Mouse (Mus musculus) heart, postnatal 0 days (tissue): ENCODE measurements around the gene Plcb4. TPM values are rescaled to one million over a fixed set of nuclear protein-coding genes. Genes with fewer than 3 reads are reported as not detected.

Experiments
- ATAC-seq: fragments of 200-750 bp; cut with Nextera tagmentation; 2 replicates; pipeline ENCODE4 v1.8.0; 2017; ENCODE audit warnings: low read depth, moderate number of reproducible peaks, moderate library complexity; ENCODE audit not compliant: insufficient read depth
- DNase-seq: peaks from one replicate; pipeline ENCODE4 v3.0.0-alpha.2; 2016; ENCODE audit warnings: low spot score
- H3K27ac ChIP-seq: fragments of 300-500 bp; sonication (generic); 2 replicates; pipeline ENCODE4 v1.5.1; 2014; ENCODE audit warnings: low read depth, mild to moderate bottlenecking
- H3K27me3 ChIP-seq: fragments of 300-500 bp; sonication (generic); 2 replicates; pipeline ENCODE4 v1.6.1; 2014; ENCODE audit warnings: low read length, mixed read lengths; ENCODE audit not compliant: control insufficient read depth, insufficient read depth
- H3K36me3 ChIP-seq: fragments of 300-500 bp; sonication (generic); replicated peaks from 2 replicates; pipeline ENCODE4 v1.6.1; 2014; ENCODE audit warnings: low read length, mixed read lengths; ENCODE audit not compliant: control insufficient read depth, insufficient read depth
- H3K4me1 ChIP-seq: fragments of 300-500 bp; sonication (generic); 2 replicates; pipeline ENCODE4 v1.6.1; 2014; ENCODE audit warnings: antibody characterized with exemption; ENCODE audit not compliant: control insufficient read depth, insufficient read depth
- H3K4me2 ChIP-seq: fragments of 300-500 bp; sonication (generic); 2 replicates; pipeline ENCODE4 v1.6.1; 2014; ENCODE audit warnings: low read depth, mild to moderate bottlenecking, low read length, moderate library complexity
- H3K4me3 ChIP-seq: fragments of 300-500 bp; sonication (generic); 2 replicates; pipeline ENCODE4 v1.5.1; 2014; ENCODE audit warnings: low read depth, low read length
- H3K9ac ChIP-seq: fragments of 300-500 bp; sonication (generic); replicated peaks from 2 replicates; pipeline ENCODE4 v1.6.1; 2014; ENCODE audit warnings: low read depth, low read length, mixed read lengths
- H3K9me3 ChIP-seq: fragments of 300-500 bp; sonication (generic); replicated peaks from 2 replicates; pipeline ENCODE4 v1.6.1; 2016; ENCODE audit warnings: low read length; ENCODE audit not compliant: control insufficient read depth
- CTCF ChIP-seq: IDR thresholded peaks from 2 replicates; pipeline ENCODE4 v1.5.1; 2016; ENCODE audit warnings: antibody characterized with exemption, control low read depth, low read depth
- EP300 ChIP-seq: IDR thresholded peaks from 2 replicates; pipeline ENCODE4 v1.6.1; 2016; ENCODE audit warnings: antibody characterized with exemption, low read depth
- WGBS: fragments of 180-500 bp; shearing (Covaris S2); extraction: QIAGEN DNeasy Blood & Tissue Kit; methylation state at CpG from one replicate; pipeline ENCODE4 v1.1.7; 2014; 5-methylcytosine and 5-hydroxymethylcytosine counted together
- polyA plus RNA-seq: library from polyadenylated mRNA; unstranded; fragments of >200 nt; fragmentation: Nextera tagmentation; extraction: Ambion mirVana; gene quantifications from 2 replicates; pipeline ENCODE4 v1.2.1, GENCODE M21; 2015
- total RNA-seq: library from RNA; depleted of rRNA; stranded (reverse); fragments of >200 nt; gene quantifications from 2 replicates; pipeline ENCODE4 v1.2.3, GENCODE M21; 2014; ENCODE audit warnings: low replicate concordance

Gene Plcb4
- total and polyA plus RNA-seq, 2 experiments from 2014 or later: 34.7 to 57.0 TPM

GRCm38 (mm10) chr2:135738950-135739349 lies 80.1 kb downstream of the Plcb4 start:
- DNase-seq (no peak), ATAC-seq (no peak)
- Histone ChIP-seq H3K4me1 (peaks cover 23% of the 10 kb centered on the region), H3K27ac (no peak overlapping the region), H3K4me2 (no peak overlapping the region), H3K36me3 (no peaks in the 10 kb centered on the region), H3K9me3 (no peaks in the 10 kb centered on the region), H3K9ac (no peak overlapping the region), H3K4me3 (no peak overlapping the region), H3K27me3 (no peaks in the 10 kb centered on the region)
- WGBS: 44% methylated on average over 1 of the region's 1 CpGs
- no peak for TF ChIP-seq CTCF

GRCm38 (mm10) chr2:135742954-135743700 lies 84.3 kb downstream of the Plcb4 start:
- Histone ChIP-seq H3K27me3 (no peaks in the 10 kb centered on the region), H3K9me3 (no peaks in the 10 kb centered on the region), H3K4me3 (no peak overlapping the region), H3K4me1 (peaks cover 15% of the 10 kb centered on the region), H3K9ac (0 out of 2 replicates have a peak overlapping the region, but pooled peaks have one; percentile 30), H3K4me2 (no peak overlapping the region), H3K27ac (peak overlapping the region; percentile 51), H3K36me3 (0 out of 2 replicates have a peak, but pooled peaks cover 5% of the 10 kb centered on the region)
- 41% methylated on average over 10 of the region's 10 CpGs for WGBS
- ATAC-seq (peak; percentile 28; the same call in 1 of the 2 replicates), DNase-seq (no peak)
- no peak for TF ChIP-seq EP300
- TF ChIP-seq CTCF: no peak

GRCm38 (mm10) chr2:135744711-135745110 lies 85.9 kb downstream of the Plcb4 start:
- TF ChIP-seq EP300 (no peak), CTCF (no peak; the same call in 1 of the 2 replicates)

GRCm38 (mm10) chr2:135745126-135745525 lies 86.3 kb downstream of the Plcb4 start:
- no peak overlapping the region for H3K27ac ChIP-seq
- 0 out of 2 replicates have a peak, but pooled peaks cover 5% of the 10 kb centered on the region for H3K36me3 ChIP-seq
- H3K9ac ChIP-seq: no peak overlapping the region
- TF ChIP-seq EP300: no peak
- peak; percentile 32; the same call in 1 of the 2 replicates for TF ChIP-seq CTCF
- no peaks in the 10 kb centered on the region for H3K27me3 ChIP-seq
- ATAC-seq (no peak), DNase-seq (no peak)
- no peaks in the 10 kb centered on the region for H3K9me3 ChIP-seq
- H3K4me3 ChIP-seq: no peak overlapping the region
- no peak overlapping the region; the same call in 1 of the 2 replicates for H3K4me2 ChIP-seq
- WGBS: 57% methylated on average over 7 of the region's 7 CpGs
- H3K4me1 ChIP-seq: peaks cover 26% of the 10 kb centered on the region

More at GRCm38 (mm10) chr2:135744711-135745110, 85.9 kb downstream of the Plcb4 start:
- DNase-seq: no peak
- H3K9ac ChIP-seq: no peak overlapping the region
- no peaks in the 10 kb centered on the region for H3K9me3 ChIP-seq
- no peak overlapping the region; the same call in 1 of the 2 replicates for H3K4me2 ChIP-seq
- no peak overlapping the region for H3K4me3 ChIP-seq
- 54% methylated on average over 8 of the region's 8 CpGs for WGBS
- peaks cover 23% of the 10 kb centered on the region for H3K4me1 ChIP-seq
- H3K27ac ChIP-seq: no peak overlapping the region
- H3K36me3 ChIP-seq: 0 out of 2 replicates have a peak, but pooled peaks cover 5% of the 10 kb centered on the region
- 0 out of 2 replicates have a peak, but pooled peaks have one; percentile 7 for ATAC-seq
- H3K27me3 ChIP-seq: no peaks in the 10 kb centered on the region

GRCm38 (mm10) chr2:135748441-135748840 lies 89.6 kb downstream of the Plcb4 start:
- DNase-seq: no peak
- H3K27ac ChIP-seq: no peak overlapping the region
- peaks cover 18% of the 10 kb centered on the region for H3K4me1 ChIP-seq
- H3K4me2 ChIP-seq: no peak overlapping the region
- no peak for TF ChIP-seq CTCF
- 0 out of 2 replicates have a peak, but pooled peaks cover 5% of the 10 kb centered on the region for H3K36me3 ChIP-seq
- WGBS: 67% methylated on average over 5 of the region's 5 CpGs
- no peak overlapping the region for H3K9ac ChIP-seq
- H3K27me3 ChIP-seq: no peaks in the 10 kb centered on the region
- ATAC-seq: no peak
- no peak overlapping the region for H3K4me3 ChIP-seq
- H3K9me3 ChIP-seq: no peaks in the 10 kb centered on the region
